In the genomic region with DNA sequence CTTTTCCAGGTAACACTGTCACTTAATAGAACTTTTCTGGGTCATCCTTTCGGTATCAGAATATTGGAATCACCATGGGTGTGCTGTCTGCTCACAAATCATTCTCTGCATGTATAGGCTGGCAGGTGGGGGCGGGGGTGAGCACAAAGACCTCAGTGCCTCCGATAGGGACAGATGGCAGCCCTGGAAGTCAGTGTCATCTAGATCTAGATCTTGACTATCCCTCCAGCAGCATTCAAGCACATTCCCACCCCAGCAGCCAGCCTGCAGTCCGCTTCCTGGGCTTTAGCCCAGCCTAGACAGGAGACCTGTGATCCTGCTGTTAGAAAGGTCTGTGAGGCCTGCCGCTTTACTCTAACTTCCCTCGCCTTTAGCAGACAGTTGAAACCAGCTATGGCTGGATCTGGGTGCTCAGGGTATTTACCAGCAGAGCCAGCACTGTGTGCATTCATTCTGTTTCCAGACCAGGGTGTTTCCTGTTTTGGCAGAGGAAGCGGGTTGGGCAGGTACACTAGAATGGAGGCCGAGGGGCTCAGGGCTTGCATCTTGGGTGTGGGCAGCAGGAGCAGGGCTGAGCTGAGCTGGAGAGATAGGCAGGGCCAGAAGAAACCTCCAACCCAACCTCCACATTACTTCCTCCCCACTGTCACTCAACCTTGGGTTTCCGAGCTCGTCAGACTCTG, we compare ENCODE assay signal across 8 mouse cellular contexts.
DNase-seq lines count a peak whose midpoint lies in the region; ATAC-seq and TF ChIP-seq lines count a peak whose summit lies in the region.

No protein-coding gene starts in this region.

- no peak overlapping the region for H3K9ac ChIP-seq in midbrain, embryonic 15.5 days

- H3K4me2 ChIP-seq in midbrain, embryonic 15.5 days = no peak overlapping the region

- no peak for TF ChIP-seq POLR2A in cerebellum, adult 2 months (IDR thresholded peaks at IDR 0.05; ENCODE audit: borderline replicate concordance, insufficient read depth, low read length)

- no peaks in the 10 kb centered on the region for H3K36me3 ChIP-seq in midbrain, embryonic 15.5 days (replicated peaks)

- no peak overlapping the region for H3K4me3 ChIP-seq in cerebellum, adult 2 months (replicated peaks; ENCODE audit: insufficient read depth, low read depth, low read length)
- H3K4me3 ChIP-seq in midbrain, embryonic 15.5 days = no peak overlapping the region

- peak overlapping the region; percentile 17 for H3K27ac ChIP-seq in cerebellum, adult 2 months (ENCODE audit: insufficient read depth, low read length)
- H3K27ac ChIP-seq in midbrain, embryonic 15.5 days = no peak overlapping the region; the same call in 1 of the 2 replicates

- DNase-seq in cerebellum, adult 2 months = peak; percentile 37 to 51
- DNase-seq in cerebellum, adult 8-10 months = no peak
- peak; percentile 5 for DNase-seq in lung, postnatal 25 days (ENCODE audit: low spot score)
- no peak for DNase-seq in lung, postnatal 14 days
- DNase-seq in induced T-regulatory cell, adult 2 months (ENCODE audit: low read depth) = peak; percentile 52
- peak; percentile 29 to 38 for DNase-seq in spleen, postnatal 36 days (ENCODE audit: low spot score in 2 of 2)
- DNase-seq in layer of hippocampus, adult 9-11 months = no peak

- WGBS in cerebellum, adult 2 months = 36% methylated on average over 10 of the region's 10 CpGs
- WGBS in midbrain, embryonic 15.5 days = 73% methylated on average over 10 of the region's 10 CpGs

- TF ChIP-seq CTCF in cerebellum, adult 2 months (IDR thresholded peaks at IDR 0.05; ENCODE audit: borderline replicate concordance, insufficient read depth, low read depth, low read length) = no peak

- no peaks in the 10 kb centered on the region for H3K27me3 ChIP-seq in cerebellum, adult 2 months (ENCODE audit: control insufficient read depth, insufficient read depth, low read length)
- H3K27me3 ChIP-seq in midbrain, embryonic 15.5 days (replicated peaks) = no peaks in the 10 kb centered on the region

- H3K9me3 ChIP-seq in midbrain, embryonic 15.5 days = no peaks in the 10 kb centered on the region

- peaks cover 35% of the 10 kb centered on the region for H3K4me1 ChIP-seq in cerebellum, adult 2 months (ENCODE audit: control insufficient read depth, insufficient read depth, low read length)
- H3K4me1 ChIP-seq in midbrain, embryonic 15.5 days = 0 out of 2 replicates have a peak, but pooled peaks cover 6% of the 10 kb centered on the region

- ATAC-seq in midbrain, embryonic 15.5 days (replicated peaks) = no peak; the same call in 1 of the 2 replicates

Comparison
In these comparisons a context has a peak if more than half of its experiments do, and no peak if none do; other contexts are left out.
1. DNase-seq: peak in cerebellum, adult 2 months (2 of 2), lung, postnatal 25 days (single experiment), induced T-regulatory cell, adult 2 months (single experiment) and spleen, postnatal 36 days (2 of 2); none in cerebellum, adult 8-10 months (single experiment), lung, postnatal 14 days (single experiment) and layer of hippocampus, adult 9-11 months (single experiment).